Mouse (Mus musculus): Measurements from ENCODE around the gene Atpaf1. TPM values are rescaled to one million over a fixed set of nuclear protein-coding genes. Genes with fewer than 3 reads are reported as not detected.
A peak's percentile ranks its signal among the peaks of the same experiment; 100 is the strongest.

The Atpaf1 gene
- polyA plus RNA-seq (2012; rRNA removed), result 53.1 and 54.4 TPM in 2 replicates

GRCm38 (mm10) chr4:115784769-115785510 is at the start of gene Atpaf1:
Gene Atpaf1, plus strand, starts transcription at chr4:115784812.
- H3K4me3 ChIP-seq (ENCODE audit: insufficient read depth, low read length), result peak within 1 kb of the TSS; percentile 63
- peaks cover 11% of the 10 kb centered on the region for H3K4me1 ChIP-seq (ENCODE audit: control insufficient read depth, insufficient read depth, low read length)
- H3K27ac ChIP-seq (ENCODE audit: insufficient read depth, low read length), result peak within 1 kb of the TSS; percentile 36
- TF ChIP-seq CTCF (IDR thresholded peaks at IDR 0.05; ENCODE audit: extremely low read depth, insufficient read depth, low read length) (no peak), POLR2A (IDR thresholded peaks at IDR 0.05; ENCODE audit: extremely low read depth, insufficient read depth, low read length) (peak; percentile 40; the same call in 1 of the 2 replicates)

- TF ChIP-seq POLR2A (IDR thresholded peaks at IDR 0.05; ENCODE audit: extremely low read depth, insufficient read depth, low read length) (no peak), CTCF (IDR thresholded peaks at IDR 0.05; ENCODE audit: extremely low read depth, insufficient read depth, low read length) (no peak)
- Histone ChIP-seq H3K27ac (ENCODE audit: insufficient read depth, low read length) (no peak overlapping the region), H3K4me1 (ENCODE audit: control insufficient read depth, insufficient read depth, low read length) (peaks cover 4% of the 10 kb centered on the region; the same call in 1 of the 2 replicates), H3K4me3 (ENCODE audit: insufficient read depth, low read length) (no peak overlapping the region)
Observed at GRCm38 (mm10) chr4:115734867-115735266, 49.7 kb upstream of the Atpaf1 start.

- Histone ChIP-seq H3K4me3 (ENCODE audit: insufficient read depth, low read length) (peak within 1 kb of the TSS; percentile 88), H3K27ac (ENCODE audit: insufficient read depth, low read length) (peak within 1 kb of the TSS; percentile 85), H3K4me1 (ENCODE audit: control insufficient read depth, insufficient read depth, low read length) (peaks cover 4% of the 10 kb centered on the region; the same call in 1 of the 2 replicates)
- TF ChIP-seq POLR2A (IDR thresholded peaks at IDR 0.05; ENCODE audit: extremely low read depth, insufficient read depth, low read length) (0 out of 2 replicates have a peak, but pooled peaks have one; percentile 32), CTCF (IDR thresholded peaks at IDR 0.05; ENCODE audit: extremely low read depth, insufficient read depth, low read length) (0 out of 2 replicates have a peak, but pooled peaks have one; percentile 1)
Observed at GRCm38 (mm10) chr4:115737551-115738041, 47.0 kb upstream of the Atpaf1 start, which contains the start of gene Efcab14. Gene Efcab14, plus strand, starts transcription at chr4:115737744.

- TF ChIP-seq CTCF (IDR thresholded peaks at IDR 0.05; ENCODE audit: extremely low read depth, insufficient read depth, low read length) (no peak), POLR2A (IDR thresholded peaks at IDR 0.05; ENCODE audit: extremely low read depth, insufficient read depth, low read length) (no peak)
- H3K4me3 ChIP-seq (ENCODE audit: insufficient read depth, low read length), result peak overlapping the region; percentile 88
- no peak overlapping the region for H3K27ac ChIP-seq (ENCODE audit: insufficient read depth, low read length)
- peaks cover 4% of the 10 kb centered on the region; the same call in 1 of the 2 replicates for H3K4me1 ChIP-seq (ENCODE audit: control insufficient read depth, insufficient read depth, low read length)
Observed at GRCm38 (mm10) chr4:115738481-115738985, 46.1 kb upstream of the Atpaf1 start.

GRCm38 (mm10) chr4:115742658-115743057 is 42.0 kb upstream of the Atpaf1 start:
- TF ChIP-seq POLR2A (IDR thresholded peaks at IDR 0.05; ENCODE audit: extremely low read depth, insufficient read depth, low read length) (no peak), CTCF (IDR thresholded peaks at IDR 0.05; ENCODE audit: extremely low read depth, insufficient read depth, low read length) (no peak)
- no peak overlapping the region for H3K27ac ChIP-seq (ENCODE audit: insufficient read depth, low read length)

GRCm38 (mm10) chr4:115743096-115743495 is 41.5 kb upstream of the Atpaf1 start:
- no peak overlapping the region for H3K4me3 ChIP-seq (ENCODE audit: insufficient read depth, low read length)
- peaks cover 4% of the 10 kb centered on the region; the same call in 1 of the 2 replicates for H3K4me1 ChIP-seq (ENCODE audit: control insufficient read depth, insufficient read depth, low read length)
- no peak for TF ChIP-seq CTCF (IDR thresholded peaks at IDR 0.05; ENCODE audit: extremely low read depth, insufficient read depth, low read length)
- TF ChIP-seq POLR2A (IDR thresholded peaks at IDR 0.05; ENCODE audit: extremely low read depth, insufficient read depth, low read length), result no peak
- H3K27ac ChIP-seq (ENCODE audit: insufficient read depth, low read length), result no peak overlapping the region

More at GRCm38 (mm10) chr4:115742658-115743057, 42.0 kb upstream of the Atpaf1 start:
- peaks cover 4% of the 10 kb centered on the region; the same call in 1 of the 2 replicates for H3K4me1 ChIP-seq (ENCODE audit: control insufficient read depth, insufficient read depth, low read length)
- H3K4me3 ChIP-seq (ENCODE audit: insufficient read depth, low read length), result no peak overlapping the region

- TF ChIP-seq CTCF (IDR thresholded peaks at IDR 0.05; ENCODE audit: extremely low read depth, insufficient read depth, low read length) (no peak), POLR2A (IDR thresholded peaks at IDR 0.05; ENCODE audit: extremely low read depth, insufficient read depth, low read length) (no peak)
- H3K4me3 ChIP-seq (ENCODE audit: insufficient read depth, low read length), result no peak overlapping the region
- H3K27ac ChIP-seq (ENCODE audit: insufficient read depth, low read length), result no peak overlapping the region
- H3K4me1 ChIP-seq (ENCODE audit: control insufficient read depth, insufficient read depth, low read length), result no peaks in the 10 kb centered on the region
Observed at GRCm38 (mm10) chr4:115748181-115748580, 36.4 kb upstream of the Atpaf1 start.

GRCm38 (mm10) chr4:115749336-115749735 is 35.3 kb upstream of the Atpaf1 start:
- Histone ChIP-seq H3K4me3 (ENCODE audit: insufficient read depth, low read length) (no peak overlapping the region), H3K4me1 (ENCODE audit: control insufficient read depth, insufficient read depth, low read length) (no peaks in the 10 kb centered on the region), H3K27ac (ENCODE audit: insufficient read depth, low read length) (no peak overlapping the region)
- TF ChIP-seq POLR2A (IDR thresholded peaks at IDR 0.05; ENCODE audit: extremely low read depth, insufficient read depth, low read length) (no peak), CTCF (IDR thresholded peaks at IDR 0.05; ENCODE audit: extremely low read depth, insufficient read depth, low read length) (no peak)

- Histone ChIP-seq H3K27ac (ENCODE audit: insufficient read depth, low read length) (no peak overlapping the region), H3K4me1 (ENCODE audit: control insufficient read depth, insufficient read depth, low read length) (no peaks in the 10 kb centered on the region), H3K4me3 (ENCODE audit: insufficient read depth, low read length) (no peak overlapping the region)
- no peak for TF ChIP-seq POLR2A (IDR thresholded peaks at IDR 0.05; ENCODE audit: extremely low read depth, insufficient read depth, low read length)
- TF ChIP-seq CTCF (IDR thresholded peaks at IDR 0.05; ENCODE audit: extremely low read depth, insufficient read depth, low read length), result no peak
Observed at GRCm38 (mm10) chr4:115754101-115754500, 30.5 kb upstream of the Atpaf1 start.

All from cortical plate, adult 2 months (tissue).